Mouse (Mus musculus) embryonic fibroblast, embryonic 13.5 days (primary cell): ENCODE measurements at regions not wholly inside any gene's neighbourhood (a gene's known extent, or its start where the extent isn't known, plus 50 kb on each side); places are given as distances from the start of the nearest gene placed in this dataset.
A peak's percentile ranks its signal among the peaks of the same experiment; 100 is the strongest.

Experiments used
- H3K27ac ChIP-seq: 2 replicates; pipeline ENCODE4 v1.5.1; 2012; ENCODE audit warnings: low read length, control low read depth, inconsistent platforms; ENCODE audit not compliant: insufficient read depth
- H3K4me1 ChIP-seq: 2 replicates; pipeline ENCODE4 v1.6.1; 2011; ENCODE audit warnings: low read length; ENCODE audit not compliant: control insufficient read depth, insufficient read depth
- H3K4me3 ChIP-seq: 2 replicates; pipeline ENCODE4 v1.5.1; 2011; ENCODE audit warnings: mild to moderate bottlenecking, control low read depth, low read length; ENCODE audit not compliant: insufficient read depth
- CTCF ChIP-seq: IDR thresholded peaks from 2 replicates; pipeline ENCODE4 v1.5.1; 2011; ENCODE audit warnings: mild to moderate bottlenecking, control low read depth, low read length, moderate library complexity, borderline replicate concordance; ENCODE audit not compliant: insufficient read depth
- POLR2A ChIP-seq: IDR thresholded peaks from 2 replicates; pipeline ENCODE4 v1.6.1; 2011; ENCODE audit warnings: low read depth, mild to moderate bottlenecking, control low read depth, low read length, moderate library complexity

GRCm38 (mm10) chr16:76678885-76679284 lies 305.3 kb upstream of the Nrip1 start:
- Histone ChIP-seq H3K4me3 (no peak overlapping the region), H3K4me1 (peaks cover 2% of the 10 kb centered on the region; the same call in 1 of the 2 replicates), H3K27ac (no peak overlapping the region)
- TF ChIP-seq POLR2A (no peak), CTCF (no peak)

DNA sequence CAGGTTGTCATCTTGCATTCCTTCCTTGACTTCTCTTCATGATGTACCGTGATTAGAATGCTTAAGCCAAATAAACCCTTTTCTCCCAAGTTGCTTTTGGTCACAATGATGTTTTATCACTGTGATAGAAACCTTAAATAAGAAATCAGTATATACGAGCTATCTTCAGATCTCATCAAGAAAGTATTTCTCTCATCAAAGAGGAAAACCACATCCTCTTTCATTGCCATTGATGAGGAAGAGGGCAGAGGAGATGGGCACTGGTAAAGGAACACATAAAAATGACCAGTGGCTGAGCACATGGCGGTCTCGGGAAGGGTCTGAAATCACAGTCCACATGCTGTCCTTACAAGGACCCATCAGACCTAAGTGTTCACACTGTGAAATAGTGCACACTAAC lies 296.2 kb upstream of the Nrip1 start:
- TF ChIP-seq POLR2A (no peak), CTCF (no peak)
- Histone ChIP-seq H3K27ac (no peak overlapping the region), H3K4me1 (no peaks in the 10 kb centered on the region), H3K4me3 (no peak overlapping the region)

GRCm38 (mm10) chr16:76667046-76667445 lies 293.4 kb upstream of the Nrip1 start:
- Histone ChIP-seq H3K27ac (no peak overlapping the region), H3K4me3 (no peak overlapping the region), H3K4me1 (no peaks in the 10 kb centered on the region)
- TF ChIP-seq CTCF (no peak), POLR2A (no peak)

DNA sequence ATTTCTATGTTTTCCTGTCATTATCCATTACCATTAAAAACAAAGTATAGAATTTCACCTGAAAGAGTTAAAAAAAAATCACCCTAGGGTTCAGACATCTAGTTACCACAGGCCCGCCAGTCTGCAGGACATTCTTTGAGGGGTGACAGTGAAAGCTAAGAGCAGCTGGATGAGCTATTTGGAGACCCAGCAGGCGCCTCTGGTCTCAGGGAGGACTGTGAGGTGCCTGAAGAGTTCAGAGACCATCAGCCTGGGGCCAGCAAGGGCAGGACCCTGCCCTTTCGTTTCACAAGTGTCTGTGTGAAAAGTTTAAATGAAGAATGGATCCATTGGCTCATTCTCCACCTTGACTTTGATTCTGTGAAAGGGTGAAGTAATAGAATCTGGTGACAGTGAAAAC lies 281.5 kb upstream of the Nrip1 start:
- Histone ChIP-seq H3K4me1 (no peaks in the 10 kb centered on the region), H3K4me3 (no peak overlapping the region), H3K27ac (no peak overlapping the region)
- TF ChIP-seq CTCF (no peak), POLR2A (no peak)

DNA sequence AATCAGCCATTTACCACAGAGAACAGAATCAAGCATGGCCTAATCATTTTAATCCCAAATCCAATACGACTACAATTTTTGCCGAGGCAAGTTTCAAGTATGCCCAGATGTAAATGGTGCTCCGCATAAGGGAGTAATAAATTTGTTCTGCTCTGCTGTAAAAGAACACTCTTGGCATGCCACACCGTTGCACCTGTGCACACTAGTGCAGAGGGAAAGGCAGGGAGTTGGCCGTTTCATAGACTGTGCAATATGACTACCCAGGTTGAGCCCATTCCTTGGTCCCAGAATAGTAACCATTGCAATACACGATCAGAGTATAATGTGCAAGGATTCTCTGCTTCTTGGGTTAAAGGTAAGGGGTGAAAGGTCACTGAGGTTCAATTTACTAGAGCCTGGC lies 270.7 kb upstream of the Nrip1 start:
- no peaks in the 10 kb centered on the region for H3K4me1 ChIP-seq
- TF ChIP-seq POLR2A (no peak), CTCF (no peak)
- no peak overlapping the region for H3K4me3 ChIP-seq
- H3K27ac ChIP-seq, result no peak overlapping the region

DNA sequence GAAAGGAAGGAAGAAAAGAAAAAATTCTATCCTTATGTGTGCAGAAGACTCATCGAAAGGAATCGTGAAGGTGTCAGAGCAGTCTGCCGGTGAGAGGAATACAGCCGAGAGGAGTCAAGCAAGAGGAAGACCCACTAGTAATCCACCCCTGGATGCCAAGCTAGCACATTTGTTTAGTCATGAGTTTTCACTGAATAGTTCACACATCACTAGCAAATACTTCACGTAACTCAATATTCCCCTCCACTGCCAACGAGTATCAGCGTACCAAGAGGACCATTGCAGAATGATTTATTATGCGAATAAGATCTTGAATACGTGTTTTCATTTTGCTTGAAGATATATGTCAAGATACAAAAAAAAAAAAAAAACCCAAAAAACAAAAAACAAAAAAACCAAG lies 270.2 kb upstream of the Nrip1 start:
- H3K4me3 ChIP-seq, result no peak overlapping the region
- H3K4me1 ChIP-seq, result no peaks in the 10 kb centered on the region
- no peak overlapping the region for H3K27ac ChIP-seq
- TF ChIP-seq POLR2A, result no peak
- no peak for TF ChIP-seq CTCF

DNA sequence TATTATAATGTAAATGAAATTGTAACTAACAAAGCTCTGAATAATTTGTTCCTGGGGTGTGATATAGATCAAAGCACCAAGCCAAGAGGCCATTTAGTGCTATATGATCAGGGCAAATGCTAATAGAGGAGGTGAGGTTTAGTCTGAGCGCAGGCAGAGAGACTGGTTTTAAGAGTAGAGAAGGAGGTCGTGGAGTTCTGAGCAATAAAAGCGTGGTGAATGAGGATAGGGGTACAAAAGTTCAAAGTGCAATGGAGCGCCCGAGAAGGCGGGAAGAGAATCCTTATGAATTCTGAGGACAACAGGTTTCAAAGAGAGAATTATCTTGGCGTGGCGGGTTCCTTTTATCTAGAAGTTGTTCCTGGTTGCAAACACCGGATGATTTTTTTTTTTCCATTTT lies 261.5 kb upstream of the Nrip1 start:
- H3K27ac ChIP-seq, result no peak overlapping the region
- no peaks in the 10 kb centered on the region for H3K4me1 ChIP-seq
- no peak overlapping the region for H3K4me3 ChIP-seq
- TF ChIP-seq POLR2A (no peak), CTCF (no peak)

DNA sequence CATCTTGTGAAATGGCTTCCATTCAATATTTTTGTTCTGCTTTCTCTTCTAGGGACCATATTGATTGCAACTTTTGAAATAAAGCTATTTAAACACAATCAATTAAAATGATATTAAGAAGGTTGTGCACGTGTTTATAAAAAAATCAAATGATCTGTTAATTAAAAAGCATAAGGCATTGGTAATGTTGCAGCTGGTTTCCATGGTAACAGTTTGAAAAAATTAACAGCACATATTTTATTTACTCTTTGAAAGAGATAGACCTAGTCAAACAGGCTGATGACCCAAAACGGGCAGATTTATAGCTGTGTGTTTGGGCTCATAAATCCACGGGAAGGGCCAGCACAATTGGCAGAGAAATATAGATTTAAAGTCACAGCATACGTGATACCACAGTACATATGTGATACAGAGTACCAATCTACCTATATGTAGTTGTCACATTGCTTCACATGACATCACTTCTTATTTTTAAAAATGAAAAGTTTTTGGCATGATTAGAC lies 260.6 kb upstream of the Nrip1 start:
- H3K27ac ChIP-seq, result no peak overlapping the region
- H3K4me1 ChIP-seq, result no peaks in the 10 kb centered on the region
- no peak overlapping the region for H3K4me3 ChIP-seq
- no peak for TF ChIP-seq POLR2A
- TF ChIP-seq CTCF, result no peak

DNA sequence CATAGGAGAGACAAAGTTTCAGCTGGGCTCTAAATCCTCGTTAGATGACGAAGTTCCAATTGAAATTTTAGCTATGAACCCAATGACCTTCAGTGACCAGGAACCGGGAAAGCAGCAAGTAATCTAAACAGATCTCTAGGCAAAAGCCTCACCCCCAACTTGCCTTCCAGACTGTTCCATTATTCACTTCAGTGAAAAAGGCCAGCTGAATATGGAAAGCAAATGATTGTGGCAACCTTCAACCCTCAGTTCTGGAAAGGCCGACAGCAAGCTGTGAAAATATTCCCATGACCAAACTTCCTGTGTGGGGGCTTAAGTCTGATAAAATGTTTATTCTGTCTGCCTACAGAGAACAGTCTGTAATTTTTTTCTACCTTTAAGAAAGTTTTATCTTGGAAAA lies 252.5 kb upstream of the Nrip1 start:
- Histone ChIP-seq H3K4me3 (no peak overlapping the region), H3K4me1 (peaks cover 2% of the 10 kb centered on the region), H3K27ac (no peak overlapping the region)
- TF ChIP-seq CTCF (no peak), POLR2A (no peak)

DNA sequence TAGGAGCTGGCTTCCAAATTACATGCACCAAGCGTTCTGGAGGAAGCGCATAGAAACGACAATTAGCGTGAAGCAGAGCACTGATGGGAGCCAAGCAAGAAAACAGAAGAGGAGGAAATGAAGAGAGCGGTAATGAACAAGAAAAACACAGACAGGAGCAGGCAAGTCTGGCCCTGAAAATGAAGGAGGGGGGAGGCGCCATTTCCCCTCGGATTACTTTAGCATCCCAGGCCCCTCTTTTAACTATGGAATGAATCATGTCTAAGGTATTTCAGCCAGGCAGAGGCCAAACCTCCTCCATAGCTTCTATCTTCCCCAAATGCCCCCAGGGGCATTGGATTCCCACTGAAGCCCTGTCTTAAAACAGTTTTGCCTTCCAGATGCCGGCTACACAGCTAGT lies 248.1 kb upstream of the Nrip1 start:
- Histone ChIP-seq H3K27ac (no peak overlapping the region), H3K4me1 (peaks cover 2% of the 10 kb centered on the region), H3K4me3 (no peak overlapping the region)
- TF ChIP-seq CTCF (no peak), POLR2A (no peak)

DNA sequence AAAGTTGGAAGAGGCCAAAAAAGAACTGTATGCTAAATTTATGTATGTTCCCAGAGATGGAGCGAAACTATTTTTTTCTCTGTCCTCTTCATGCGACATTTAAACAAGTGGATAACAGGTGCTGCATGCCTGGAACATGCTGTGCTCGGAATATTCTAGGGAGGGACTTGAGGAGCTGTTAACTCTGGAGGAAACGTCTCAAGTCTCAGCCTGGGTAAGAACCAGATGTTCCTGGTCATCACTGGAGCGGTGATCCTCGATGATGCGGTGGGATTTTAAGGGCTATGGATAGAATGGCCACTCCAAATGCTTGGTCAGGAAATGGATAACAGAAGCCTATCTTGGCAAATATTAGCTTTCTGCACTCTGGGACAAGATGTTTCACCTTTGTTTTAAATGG lies 244.7 kb upstream of the Nrip1 start:
- TF ChIP-seq CTCF (no peak), POLR2A (no peak)
- Histone ChIP-seq H3K4me3 (no peak overlapping the region), H3K27ac (no peak overlapping the region), H3K4me1 (no peaks in the 10 kb centered on the region; the same call in 1 of the 2 replicates)

- H3K4me3 ChIP-seq, result no peak overlapping the region
- H3K4me1 ChIP-seq, result peaks cover 4% of the 10 kb centered on the region; the same call in 1 of the 2 replicates
- peak overlapping the region; percentile 90 for H3K27ac ChIP-seq
- TF ChIP-seq CTCF (no peak), POLR2A (no peak)
Observed at GRCm38 (mm10) chr16:76611061-76611460, 237.4 kb upstream of the Nrip1 start.
